Mouse (Mus musculus): ENCODE measurements around the gene Itgb8.

GRCm38 (mm10) chr12:119195145-119195544, 43.5 kb downstream of the Itgb8 start:
- TF ChIP-seq CTCF (IDR thresholded peaks at IDR 0.05; ENCODE audit: borderline replicate concordance, insufficient read depth, low read depth, low read length) (no peak), POLR2A (IDR thresholded peaks at IDR 0.05; ENCODE audit: borderline replicate concordance, insufficient read depth, low read length) (no peak)

All from cerebellum, adult 2 months (tissue).